Mouse (Mus musculus) cerebellum, adult 18-20 months (tissue): ENCODE results near the gene Pam.
"Not testable (repeated sequence)": the region's sequence is repeated elsewhere in the genome, so short reads cannot be mapped to it uniquely, and the experiment has no call there.

Experiments used
- DNase-seq, 2 experiments: peaks; one replicate each; pipeline ENCODE4 v3.0.0; 2021

Pam gene

DNA sequence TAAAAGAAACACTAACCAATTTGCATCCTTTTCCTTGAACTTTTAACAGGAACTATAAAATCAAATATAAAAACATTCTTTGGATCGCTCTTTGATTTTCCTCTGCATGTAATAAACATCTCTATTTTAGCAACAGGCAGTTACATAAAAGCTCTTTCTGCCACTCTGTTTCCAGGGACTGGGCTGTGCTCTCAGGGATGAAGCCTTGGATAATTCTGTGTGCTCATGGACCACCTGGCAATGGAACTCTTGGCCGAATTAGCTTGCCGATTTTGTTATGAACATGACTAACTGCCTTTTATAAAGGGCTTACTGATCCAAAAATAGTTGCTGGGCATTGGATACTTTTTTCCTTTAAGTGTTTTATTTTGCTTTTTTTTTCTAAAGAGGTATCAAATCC, 134.8 kb downstream of the Pam start:
- DNase-seq, result no peak

DNA sequence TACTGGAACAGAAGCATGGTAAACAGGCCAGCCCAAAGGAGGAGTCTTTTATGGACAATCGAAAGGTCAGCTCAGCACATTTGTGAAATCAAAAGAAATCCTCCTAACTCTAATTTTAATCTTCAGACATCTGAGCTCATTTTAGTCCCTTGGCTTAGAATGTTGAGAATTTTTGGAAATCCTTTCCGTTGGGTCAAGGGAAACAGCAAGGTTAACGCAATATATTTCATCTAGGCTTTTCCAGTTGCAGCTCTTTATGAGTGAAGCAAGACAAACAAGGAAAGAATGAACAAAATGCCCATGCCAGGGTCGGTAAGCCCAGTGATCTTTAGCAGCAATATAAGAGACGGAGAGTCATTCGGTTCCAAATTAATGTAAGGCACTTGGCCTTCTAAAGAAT, 135.3 kb downstream of the Pam start:
- no peak for DNase-seq

DNA sequence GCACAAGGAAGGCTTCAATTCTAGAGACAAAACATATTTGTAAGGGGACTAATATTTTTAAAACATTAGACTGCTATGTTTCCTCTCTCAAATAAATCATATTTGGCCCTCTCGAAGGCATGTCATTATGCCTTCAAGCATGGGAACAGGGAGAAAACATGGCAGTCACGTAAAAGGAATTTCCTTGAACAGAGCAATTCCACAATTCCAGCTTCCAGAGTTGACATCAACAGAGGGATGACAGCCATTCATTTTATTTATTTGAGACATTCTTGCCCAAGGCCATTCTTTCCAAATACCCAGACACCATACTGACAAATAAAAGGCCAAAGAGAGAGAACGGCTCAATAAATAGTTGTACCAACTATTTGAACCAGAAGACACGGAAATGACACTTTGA, 136.7 kb downstream of the Pam start:
- DNase-seq, result no peak

DNA sequence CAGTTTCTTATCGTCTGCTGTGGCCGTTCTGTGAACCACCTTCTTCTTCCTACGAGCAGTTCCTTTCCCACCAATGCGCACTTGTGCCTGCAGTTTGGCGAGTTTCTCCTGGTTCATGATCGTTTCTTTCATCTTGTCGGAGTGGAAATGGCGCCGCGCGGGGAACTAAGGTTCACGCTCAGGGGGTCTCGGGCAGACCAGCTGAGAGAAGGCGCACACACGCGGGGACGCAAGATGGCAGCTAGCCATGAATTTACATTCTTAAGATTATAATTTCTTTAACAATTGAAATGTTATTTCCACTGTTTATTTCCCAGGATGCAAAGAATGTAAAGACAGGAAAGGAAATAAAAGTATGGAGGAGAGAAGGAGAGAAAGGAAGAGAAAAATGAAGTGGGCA, 146.2 kb downstream of the Pam start:
- DNase-seq, result not testable (repeated sequence)

DNA sequence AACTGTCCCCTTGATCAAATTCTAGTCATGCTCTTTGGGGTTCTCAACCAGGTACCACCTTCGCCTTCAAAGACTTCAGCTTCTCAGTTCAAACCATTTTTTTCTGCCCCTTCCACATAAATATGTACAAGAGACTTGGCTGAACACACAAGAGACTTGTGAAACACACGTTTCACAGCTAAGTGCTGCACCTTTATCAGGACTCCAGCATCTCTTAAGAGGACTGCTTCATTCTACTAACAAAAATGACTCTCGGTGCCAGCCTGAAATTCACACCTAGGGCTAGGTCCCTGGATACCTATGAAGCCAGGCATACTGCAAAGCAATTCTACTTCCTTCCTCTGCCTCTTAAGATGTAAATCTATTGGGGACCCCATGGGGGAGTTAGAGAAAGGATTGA, 148.3 kb downstream of the Pam start:
- DNase-seq, result no peak

DNA sequence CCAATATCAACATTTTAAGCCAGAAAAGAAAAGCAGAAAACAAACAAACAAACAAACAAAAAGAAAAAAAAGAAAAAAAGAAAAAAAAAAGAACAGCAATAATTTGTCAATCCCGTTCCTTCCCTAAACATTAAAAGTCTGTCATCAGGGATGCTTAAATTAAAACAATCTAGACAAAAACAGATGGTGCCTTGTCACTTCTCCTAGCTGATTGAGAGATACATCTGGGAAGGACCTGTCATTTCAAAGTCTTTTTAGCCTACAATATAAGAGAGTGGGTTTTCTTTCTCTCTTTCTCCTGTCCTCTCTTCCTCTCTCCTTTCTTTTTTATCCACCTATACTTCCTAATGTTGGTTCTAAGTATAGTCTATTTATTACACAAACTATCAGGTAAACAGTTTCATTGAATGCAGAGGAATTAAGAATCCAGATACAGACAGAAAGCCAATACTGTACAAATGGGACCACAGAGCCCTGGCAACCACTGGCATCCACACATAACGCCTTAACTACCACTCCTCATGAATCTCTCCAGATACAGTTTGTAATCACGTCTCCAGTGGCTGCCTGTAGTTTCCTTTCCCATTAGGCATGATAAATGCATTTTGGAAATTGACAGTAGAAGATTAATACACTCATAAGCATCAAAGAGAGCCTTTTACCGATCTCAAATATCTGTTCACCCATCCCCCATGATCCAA, 151.4 kb downstream of the Pam start:
- DNase-seq, result no peak

DNA sequence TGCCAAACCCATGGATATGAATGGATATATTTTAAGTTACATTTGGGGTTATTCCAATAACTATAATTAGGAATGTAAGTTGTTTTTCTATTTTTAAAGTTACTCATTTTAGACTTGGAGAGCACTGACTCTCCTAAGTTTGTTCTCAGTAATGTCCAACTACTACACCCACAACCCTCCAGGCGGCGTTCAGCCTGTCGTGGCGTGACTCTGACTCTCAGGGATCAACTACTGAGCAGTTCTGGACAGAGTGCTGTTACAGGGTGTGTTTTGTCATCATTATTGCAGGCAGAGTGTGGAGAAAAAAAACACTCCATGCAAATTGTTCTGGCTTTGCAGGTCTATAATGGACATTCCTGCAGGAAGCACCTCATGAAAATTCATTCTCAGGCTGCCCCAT, 152.0 kb downstream of the Pam start:
- DNase-seq, result no peak

DNA sequence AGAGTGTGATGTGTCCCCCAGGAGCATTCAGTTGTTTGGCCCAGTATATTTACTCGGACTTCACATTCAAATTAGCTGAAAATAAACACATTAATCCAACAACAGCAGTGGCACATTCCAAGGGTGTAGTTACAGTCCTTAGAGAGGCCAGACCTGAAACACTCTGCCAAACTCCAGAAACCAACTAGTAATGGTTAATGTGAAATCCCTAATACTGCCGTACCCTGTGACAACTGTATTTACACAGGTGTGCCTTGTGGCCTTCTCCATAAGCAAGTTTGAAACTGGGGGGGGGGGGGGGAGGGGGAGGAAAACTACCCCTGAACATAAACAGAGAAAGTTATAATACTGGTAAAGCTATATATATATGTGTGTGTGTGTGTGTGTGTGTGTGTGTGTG, 152.5 kb downstream of the Pam start:
- no peak for DNase-seq

DNA sequence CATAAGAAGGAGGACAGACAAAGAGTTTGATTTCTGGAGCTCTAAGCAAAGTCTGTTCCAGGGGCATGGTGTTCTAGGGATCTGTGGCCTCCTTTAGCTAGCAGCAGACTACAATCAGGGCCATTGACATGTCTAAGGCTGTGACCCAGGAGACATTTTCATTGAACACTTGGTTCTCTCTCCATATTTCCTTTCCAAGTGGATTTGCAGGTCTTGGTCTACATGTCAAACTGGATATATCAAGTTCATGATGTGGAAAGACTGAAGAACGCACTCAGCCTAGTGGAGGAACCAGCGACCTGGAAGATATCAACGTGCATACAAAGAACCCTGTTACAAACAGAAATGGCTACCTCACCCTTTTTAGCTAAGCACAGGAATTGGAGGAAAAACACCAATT, 156.9 kb downstream of the Pam start:
- DNase-seq, result no peak

DNA sequence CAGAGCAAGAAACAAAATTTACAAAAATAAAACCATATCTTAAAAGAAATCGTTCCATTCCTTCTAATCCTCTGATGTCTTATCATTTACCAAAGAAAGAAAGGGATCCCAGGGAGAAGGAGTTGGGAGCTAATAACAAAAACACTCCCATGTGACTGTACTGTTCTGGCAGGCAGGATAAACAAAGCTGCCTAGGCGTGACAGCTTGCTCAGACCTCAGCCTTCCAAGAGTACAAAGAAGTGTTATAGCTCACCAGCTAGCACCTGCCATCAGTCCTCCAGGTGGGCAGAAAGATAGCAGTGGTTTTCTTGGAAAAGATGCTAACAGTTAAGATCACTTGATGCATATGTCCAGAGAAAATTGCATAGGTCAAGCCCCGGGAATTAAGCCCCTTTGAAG, 157.4 kb downstream of the Pam start:
- no peak for DNase-seq

DNA sequence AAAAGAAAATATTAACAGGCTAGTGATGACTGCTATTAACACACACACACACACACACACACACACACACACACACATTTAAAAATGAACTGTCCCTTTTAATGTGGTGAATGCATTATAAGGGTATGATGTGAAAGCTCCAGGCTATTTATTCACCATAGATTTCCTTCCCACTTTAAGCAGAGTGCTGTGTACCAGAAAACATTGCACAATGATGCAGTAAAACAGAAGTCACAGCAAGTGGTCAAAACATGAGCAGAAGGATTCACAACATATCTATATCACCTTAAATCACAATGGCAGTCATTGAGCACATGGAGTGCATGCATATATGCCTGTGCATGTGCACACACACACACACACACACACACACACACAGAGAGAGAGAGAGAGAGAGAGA, 160.5 kb downstream of the Pam start:
- DNase-seq, result no peak

DNA sequence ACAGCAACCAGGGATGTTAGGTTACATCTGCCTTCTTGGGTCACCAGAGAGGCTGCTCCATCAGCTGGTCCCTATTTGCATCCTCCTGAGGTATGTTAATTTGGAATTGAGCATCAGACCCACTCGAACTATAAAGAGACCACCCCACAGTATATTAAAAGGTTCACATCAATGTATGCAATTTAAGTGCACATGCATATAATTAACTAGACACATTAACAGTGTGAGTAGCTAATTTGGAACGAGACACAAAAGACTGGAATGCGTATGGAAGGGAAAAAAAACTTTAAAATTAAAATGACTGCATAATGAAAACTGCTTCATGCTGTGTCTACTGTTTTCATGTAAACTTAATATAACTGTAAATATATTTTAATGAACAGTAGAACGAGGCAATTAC, 164.2 kb downstream of the Pam start:
- DNase-seq, result no peak

DNA sequence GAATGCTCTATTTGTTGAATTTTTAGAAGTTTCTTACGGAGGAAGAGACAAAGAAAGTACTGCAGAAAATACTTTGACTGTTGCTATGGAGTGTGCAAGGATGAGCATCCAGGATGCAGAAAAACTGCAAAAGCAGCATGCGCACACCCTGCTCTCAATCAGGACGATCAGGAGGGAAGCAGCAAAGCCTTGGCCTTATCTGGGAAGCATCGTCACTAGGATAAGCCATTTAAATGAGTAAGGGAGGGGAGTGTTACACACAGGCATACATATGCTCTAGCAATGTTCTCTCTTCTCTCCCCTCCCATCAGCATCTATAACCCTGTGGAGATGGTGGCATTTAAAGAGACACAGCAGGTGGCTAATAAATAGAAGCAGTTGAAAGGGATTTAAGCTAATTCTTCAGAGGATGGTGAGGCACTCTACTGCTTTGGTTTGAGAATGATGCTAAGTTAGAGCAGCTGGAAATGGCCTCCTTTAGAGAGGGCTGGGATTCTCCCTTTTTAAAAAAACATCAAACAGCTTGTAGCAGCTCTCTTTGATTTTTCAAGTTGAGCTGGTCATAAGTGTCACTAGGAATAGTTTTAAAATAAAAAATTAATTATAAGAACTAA, 165.9 kb downstream of the Pam start:
- DNase-seq, result no peak

DNA sequence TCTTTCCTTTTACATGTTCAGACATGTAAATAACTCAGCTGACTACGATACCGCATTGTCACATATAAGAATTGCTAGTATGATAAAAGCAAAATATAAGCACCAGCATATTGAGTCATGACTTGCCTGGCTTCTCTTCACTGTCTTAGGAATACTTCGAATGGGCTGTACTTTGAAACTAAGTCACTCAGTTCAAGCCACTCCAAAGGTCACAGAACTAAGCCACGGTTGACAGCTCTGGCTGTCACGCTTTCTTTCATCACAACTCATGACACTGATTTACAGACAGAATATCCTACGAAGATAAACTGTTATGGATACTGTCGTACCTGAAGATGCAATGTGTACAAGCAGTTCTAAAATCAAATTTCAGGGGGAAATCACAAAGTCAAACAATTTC, 168.7 kb downstream of the Pam start:
- no peak for DNase-seq

DNA sequence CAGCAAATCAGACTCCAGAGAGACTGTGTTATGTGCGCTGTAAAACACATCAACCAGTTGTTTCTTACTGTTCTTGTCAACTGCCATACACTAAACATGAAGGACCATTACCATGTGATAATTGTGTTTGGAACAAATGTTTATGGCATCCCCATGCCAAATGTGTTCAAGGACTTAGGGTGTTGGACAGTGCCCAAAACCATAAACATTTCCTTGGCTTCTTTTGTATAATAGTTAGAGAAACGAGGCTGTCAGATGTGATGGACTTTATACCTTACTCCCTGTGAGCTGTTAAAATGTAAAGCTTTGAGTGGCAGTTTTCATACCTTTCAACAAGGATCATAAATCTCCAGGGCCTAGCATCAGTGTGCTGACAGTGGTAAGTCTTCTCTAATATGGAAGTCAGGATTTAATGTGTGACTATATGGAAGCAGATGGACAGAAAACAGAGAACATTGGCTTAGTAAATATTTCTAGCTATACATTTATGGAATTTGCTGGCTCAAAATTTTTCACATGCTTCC, 169.4 kb downstream of the Pam start:
- DNase-seq, result no peak

DNA sequence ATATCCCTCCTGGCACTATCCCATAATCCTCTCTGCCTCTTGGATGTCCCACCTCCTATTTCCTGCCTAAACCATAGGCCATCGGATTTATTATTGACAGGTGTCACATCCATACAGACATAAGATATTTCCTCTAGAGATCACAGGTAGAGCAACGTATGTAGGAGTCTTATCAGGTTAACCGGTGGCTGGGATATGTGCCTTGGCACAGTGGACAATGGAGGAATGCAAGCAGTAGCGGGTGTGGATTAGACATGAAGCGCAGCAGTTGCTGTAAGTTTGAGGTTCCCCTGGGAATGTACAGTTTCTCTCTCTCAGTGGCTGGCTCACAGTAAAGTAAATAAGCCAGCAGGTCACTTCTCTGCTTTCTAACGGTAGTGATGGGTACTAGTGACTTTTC, 173.1 kb downstream of the Pam start:
- no peak for DNase-seq

DNA sequence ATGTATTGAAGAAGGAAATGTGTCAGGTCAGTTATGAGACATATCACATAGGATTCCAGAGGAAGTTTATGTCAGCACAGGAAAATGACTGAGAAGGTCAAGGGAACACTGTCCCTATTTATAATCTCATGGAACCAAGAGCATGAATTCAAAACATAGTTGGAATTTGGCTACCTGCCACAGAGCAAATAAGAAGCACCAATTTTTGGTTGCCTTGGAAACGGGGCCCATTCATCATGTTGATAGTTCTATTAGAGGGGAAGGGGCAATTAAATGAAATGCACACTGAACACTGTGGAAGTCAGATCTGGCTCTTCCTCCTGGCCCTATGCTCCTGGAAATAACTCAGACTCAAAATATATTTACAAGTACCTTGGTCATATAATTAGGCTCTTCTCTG, 173.6 kb downstream of the Pam start:
- DNase-seq, result no peak

DNA sequence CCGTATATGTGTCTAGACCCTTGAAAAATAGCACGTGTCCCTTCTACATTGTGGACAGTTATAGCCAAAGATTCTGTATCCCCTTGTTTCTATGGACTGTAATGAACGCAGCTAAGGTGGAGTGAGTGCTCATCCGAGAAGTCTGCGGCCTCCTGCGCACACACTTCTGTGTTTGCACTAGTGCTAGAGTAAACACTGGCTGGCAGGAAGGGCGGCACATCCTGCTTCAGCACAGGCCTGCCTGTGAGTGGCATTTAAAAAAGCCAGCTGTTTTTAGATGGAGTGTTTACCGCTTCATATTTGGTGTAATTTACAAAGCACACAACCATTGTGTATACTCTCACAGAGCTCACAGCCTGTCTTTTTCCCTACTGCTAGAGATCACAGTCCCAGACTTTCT, 177.0 kb downstream of the Pam start:
- no peak for DNase-seq

DNA sequence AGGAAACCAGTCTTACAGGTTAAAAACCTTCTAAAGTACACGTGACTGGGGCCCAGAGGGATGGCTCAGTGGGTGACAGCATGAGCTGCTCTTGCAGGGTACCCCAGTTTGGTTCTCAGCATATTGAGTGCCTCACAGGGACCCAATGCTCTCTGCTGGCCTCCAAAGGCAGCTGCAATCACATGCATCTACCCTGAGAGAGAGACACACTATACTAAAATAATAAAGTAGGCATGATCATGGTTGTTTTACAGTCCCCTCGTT, 178.5 kb downstream of the Pam start:
- no peak for DNase-seq

DNA sequence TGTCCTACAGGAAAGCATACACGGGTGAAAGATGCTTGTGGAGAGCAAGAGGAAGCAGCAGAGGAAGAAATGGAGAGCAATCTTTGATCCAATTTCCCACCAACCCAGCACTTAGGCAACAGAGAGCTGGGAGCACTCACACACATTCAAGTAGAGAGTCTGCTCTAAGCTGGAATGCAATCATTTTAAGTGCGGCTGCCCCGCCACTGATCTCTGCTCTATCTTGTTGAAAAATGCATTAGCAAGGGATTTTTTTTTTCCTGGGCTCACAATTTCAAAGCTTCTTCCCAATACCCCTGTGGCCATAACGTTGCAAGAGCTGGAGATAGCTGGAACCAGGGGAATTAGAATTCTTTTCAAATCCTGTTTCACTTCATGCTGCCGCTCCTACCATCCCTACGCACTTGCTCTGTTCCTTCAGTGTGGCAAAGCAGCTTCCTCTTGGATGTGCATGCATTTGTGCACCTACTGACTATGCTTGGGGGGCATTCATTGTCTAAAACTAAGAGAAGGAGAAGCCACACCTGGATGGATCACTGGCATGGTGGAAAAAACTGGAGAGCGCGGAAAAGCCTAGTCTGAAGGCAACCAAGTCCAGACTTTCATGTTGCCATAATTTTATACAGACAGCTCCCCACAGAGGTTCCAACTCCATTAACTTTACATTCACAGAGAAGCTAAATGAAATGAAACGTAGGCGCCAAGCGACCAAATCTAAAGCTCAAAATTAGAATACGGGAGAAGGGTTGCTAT, 179.1 kb downstream of the Pam start:
- no peak for DNase-seq

DNA sequence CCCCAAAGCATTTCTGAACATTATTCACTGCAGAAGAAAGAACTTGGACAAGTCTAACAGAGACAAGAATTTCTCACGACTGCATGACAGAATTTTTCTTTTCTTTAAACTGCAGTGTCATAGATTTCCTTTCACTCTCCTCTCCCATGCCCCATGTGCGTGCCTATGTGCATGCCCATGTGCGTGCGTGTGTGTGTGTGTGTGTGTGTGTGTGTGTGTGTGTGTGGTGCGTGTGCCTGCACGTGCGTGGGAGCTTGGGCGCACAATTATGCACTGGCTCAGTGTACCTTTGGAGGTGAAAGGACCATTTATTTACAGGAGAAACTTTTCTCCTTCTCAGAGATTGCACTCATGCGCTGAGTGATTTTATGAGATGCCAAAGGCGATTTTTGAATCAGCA, 179.7 kb downstream of the Pam start:
- no peak for DNase-seq

DNA sequence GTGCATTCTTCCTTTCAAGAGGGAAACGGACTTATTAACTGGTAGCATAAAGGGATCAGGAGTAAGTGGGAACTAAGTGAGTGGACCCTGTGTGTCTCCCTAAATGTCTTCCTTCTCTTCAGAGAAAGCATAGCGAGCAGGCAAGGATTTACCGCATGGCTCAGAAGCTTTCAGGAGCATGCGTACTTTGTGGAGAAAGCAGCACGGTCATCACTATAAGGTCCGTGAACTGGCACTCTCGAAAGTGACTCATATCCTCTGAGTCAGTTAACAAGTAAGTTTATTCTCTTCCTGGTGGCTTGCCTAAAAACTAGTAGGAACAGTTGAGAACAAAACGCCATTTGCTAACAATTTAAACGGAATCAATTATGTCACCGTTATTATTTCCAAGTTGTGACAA, 184.6 kb downstream of the Pam start:
- DNase-seq, result no peak

DNA sequence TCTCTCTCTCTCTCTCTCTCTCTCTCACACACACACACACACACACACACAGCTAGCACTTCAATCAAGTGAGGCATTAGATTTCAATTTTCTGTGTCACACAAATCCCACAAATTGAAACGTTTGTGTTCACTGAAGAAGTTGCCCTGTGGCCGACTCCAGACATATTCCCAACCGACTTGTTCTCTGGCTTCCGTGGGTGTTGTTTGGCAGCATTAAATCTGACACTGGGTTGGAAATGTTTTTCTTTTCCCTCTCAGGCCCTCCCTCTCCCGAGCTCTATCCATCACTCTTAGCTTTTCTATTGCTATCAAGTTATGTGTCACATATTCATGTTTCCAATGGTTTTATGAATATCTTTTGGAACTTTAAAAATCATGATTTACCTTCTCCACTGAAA, 185.9 kb downstream of the Pam start:
- no peak for DNase-seq

DNA sequence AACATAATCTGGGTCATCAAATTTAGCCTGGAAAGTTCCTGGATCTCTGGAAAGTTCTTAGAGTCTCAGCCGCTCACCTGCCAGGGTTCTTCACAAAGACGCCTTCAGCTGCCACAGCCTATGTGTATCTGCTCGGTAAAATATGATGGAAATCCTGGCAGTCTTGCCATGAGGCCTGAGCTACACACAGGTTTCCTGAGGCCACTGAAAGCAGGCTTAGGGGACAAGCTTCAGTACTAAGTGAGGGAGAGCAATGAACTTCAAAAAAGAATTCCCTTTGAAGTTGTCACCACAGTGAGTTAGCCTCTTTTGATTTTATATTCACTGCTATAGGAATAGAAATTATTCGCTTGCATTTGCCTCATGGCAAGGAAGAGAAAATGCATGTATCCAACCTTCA, 186.7 kb downstream of the Pam start:
- no peak for DNase-seq
